Mouse (Mus musculus) embryonic facial prominence, embryonic 14.5 days (tissue): ENCODE results near the gene Fn3krp. TPM values are rescaled to one million over a fixed set of nuclear protein-coding genes. Genes with fewer than 3 reads are reported as not detected.

Experiments
- ATAC-seq: fragments of 200-750 bp; cut with Nextera tagmentation; 2 replicates; pipeline ENCODE4 v1.8.0; 2017; ENCODE audit warnings: low read depth, moderate number of reproducible peaks, moderate TSS enrichment
- DNase-seq: peaks from one replicate; pipeline ENCODE4 v3.0.0-alpha.2; 2015; ENCODE audit warnings: low spot score
- H3K27ac ChIP-seq: fragments of 300-500 bp; sonication (generic); replicated peaks from 2 replicates; pipeline ENCODE4 v1.5.1; 2014; ENCODE audit warnings: low read depth, mild to moderate bottlenecking, low read length, moderate library complexity
- H3K27me3 ChIP-seq: fragments of 300-500 bp; sonication (generic); replicated peaks from 2 replicates; pipeline ENCODE4 v1.6.1; 2014; ENCODE audit warnings: low read length; ENCODE audit not compliant: control insufficient read depth, insufficient read depth
- H3K36me3 ChIP-seq: fragments of 300-500 bp; sonication (generic); 2 replicates; pipeline ENCODE4 v1.6.1; 2014; ENCODE audit warnings: low read length, mixed read lengths; ENCODE audit not compliant: control insufficient read depth, insufficient read depth
- H3K4me1 ChIP-seq: fragments of 300-500 bp; sonication (generic); 2 replicates; pipeline ENCODE4 v1.6.1; 2014; ENCODE audit warnings: antibody characterized with exemption, low read length; ENCODE audit not compliant: control insufficient read depth, insufficient read depth
- H3K4me2 ChIP-seq: fragments of 300-500 bp; sonication (generic); 2 replicates; pipeline ENCODE4 v1.6.1; 2014; ENCODE audit warnings: low read depth, mild to moderate bottlenecking, low read length, moderate library complexity, mixed read lengths
- H3K4me3 ChIP-seq: fragments of 300-500 bp; sonication (generic); 2 replicates; pipeline ENCODE4 v1.5.1; 2014; ENCODE audit warnings: low read depth, mild to moderate bottlenecking, low read length
- H3K9ac ChIP-seq: fragments of 300-500 bp; sonication (generic); 2 replicates; pipeline ENCODE4 v1.6.1; 2014; ENCODE audit warnings: low read depth, mild to moderate bottlenecking, low read length, moderate library complexity, mixed read lengths
- H3K9me3 ChIP-seq: fragments of 300-500 bp; sonication (generic); 2 replicates; pipeline ENCODE4 v1.6.1; 2016; ENCODE audit warnings: low read length; ENCODE audit not compliant: control insufficient read depth
- WGBS: fragments of 180-500 bp; shearing (Covaris S2); extraction: QIAGEN DNeasy Blood & Tissue Kit; methylation state at CpG from one replicate; pipeline ENCODE4 v1.1.7; 2014; 5-methylcytosine and 5-hydroxymethylcytosine counted together
- microRNA-seq: library from miRNA; unstranded; fragments of <30 nt; microRNA quantifications from one replicate; pipeline ENCODE4, GENCODE M21; 2016; ENCODE audit warnings: borderline number of aligned reads
- polyA plus RNA-seq: library from polyadenylated mRNA; unstranded; fragments of >200 nt; fragmentation: Nextera tagmentation; extraction: Ambion mirVana; gene quantifications from 2 replicates; pipeline ENCODE4 v1.2.1, GENCODE M21; 2014

Gene Fn3krp
- polyA plus RNA-seq, 1 experiment from 2014 or later: 6.6 TPM

DNA sequence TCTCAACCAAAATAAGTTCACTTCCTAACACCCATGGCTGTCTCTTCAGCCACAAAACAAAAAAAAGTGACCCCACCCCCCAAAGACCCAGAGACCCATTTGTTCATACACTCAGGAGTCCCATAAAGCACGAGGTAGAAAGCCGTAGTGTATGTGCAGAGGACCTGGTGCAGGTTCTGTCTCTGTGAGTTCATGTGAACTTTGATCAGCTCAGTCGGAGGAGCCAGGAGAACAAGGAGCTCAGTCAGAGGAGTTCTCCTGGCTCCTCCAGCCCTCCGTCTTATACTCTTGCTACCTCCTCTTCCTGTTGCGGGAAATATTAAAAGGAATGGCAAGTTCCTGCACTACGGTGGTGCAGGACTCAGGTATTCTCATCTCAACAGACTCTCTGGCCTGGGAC, 46.2 kb downstream of the Fn3krp start:
- no peak for ATAC-seq
- WGBS: 95% methylated on average over 6 of the region's 6 CpGs

DNA sequence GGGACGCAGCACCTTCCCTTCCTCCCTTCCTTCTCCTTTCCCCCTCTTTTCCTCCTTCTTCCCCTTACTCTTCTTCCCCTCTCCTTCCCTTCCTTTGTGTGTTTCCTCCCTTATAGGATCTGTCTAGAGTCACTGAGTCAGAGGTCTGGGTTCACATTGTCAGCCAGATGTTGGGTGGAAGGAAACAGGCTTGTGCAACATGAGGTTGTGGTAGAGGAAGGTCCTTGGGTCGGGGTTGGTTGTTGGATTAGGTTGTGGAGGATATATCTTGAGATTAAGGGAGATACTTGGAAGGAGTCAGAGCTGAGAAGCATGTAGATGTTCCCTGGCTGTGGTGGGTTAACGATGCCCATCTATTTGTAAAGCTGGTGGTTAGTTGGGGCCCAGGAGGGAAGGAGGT, 53.6 kb downstream of the Fn3krp start:
- peaks cover 30% of the 10 kb centered on the region; the same call in 1 of the 2 replicates for H3K36me3 ChIP-seq
- H3K4me2 ChIP-seq: no peak overlapping the region
- no peak overlapping the region for H3K9ac ChIP-seq
- H3K27me3 ChIP-seq: no peaks in the 10 kb centered on the region
- ATAC-seq: no peak
- no peak overlapping the region for H3K27ac ChIP-seq
- H3K4me1 ChIP-seq: no peaks in the 10 kb centered on the region
- DNase-seq: no peak
- no peaks in the 10 kb centered on the region for H3K9me3 ChIP-seq
- WGBS: 86% methylated on average over 3 of the region's 3 CpGs
- H3K4me3 ChIP-seq: no peak overlapping the region

More for the DNA sequence above, 46.2 kb downstream of the Fn3krp start:
- no peaks in the 10 kb centered on the region for H3K9me3 ChIP-seq
- H3K27me3 ChIP-seq: no peaks in the 10 kb centered on the region
- H3K4me2 ChIP-seq: no peak overlapping the region
- no peak overlapping the region for H3K27ac ChIP-seq
- H3K4me3 ChIP-seq: no peak overlapping the region
- H3K4me1 ChIP-seq: no peaks in the 10 kb centered on the region
- H3K9ac ChIP-seq: no peak overlapping the region
- peaks cover 55% of the 10 kb centered on the region for H3K36me3 ChIP-seq
- no peak for DNase-seq

DNA sequence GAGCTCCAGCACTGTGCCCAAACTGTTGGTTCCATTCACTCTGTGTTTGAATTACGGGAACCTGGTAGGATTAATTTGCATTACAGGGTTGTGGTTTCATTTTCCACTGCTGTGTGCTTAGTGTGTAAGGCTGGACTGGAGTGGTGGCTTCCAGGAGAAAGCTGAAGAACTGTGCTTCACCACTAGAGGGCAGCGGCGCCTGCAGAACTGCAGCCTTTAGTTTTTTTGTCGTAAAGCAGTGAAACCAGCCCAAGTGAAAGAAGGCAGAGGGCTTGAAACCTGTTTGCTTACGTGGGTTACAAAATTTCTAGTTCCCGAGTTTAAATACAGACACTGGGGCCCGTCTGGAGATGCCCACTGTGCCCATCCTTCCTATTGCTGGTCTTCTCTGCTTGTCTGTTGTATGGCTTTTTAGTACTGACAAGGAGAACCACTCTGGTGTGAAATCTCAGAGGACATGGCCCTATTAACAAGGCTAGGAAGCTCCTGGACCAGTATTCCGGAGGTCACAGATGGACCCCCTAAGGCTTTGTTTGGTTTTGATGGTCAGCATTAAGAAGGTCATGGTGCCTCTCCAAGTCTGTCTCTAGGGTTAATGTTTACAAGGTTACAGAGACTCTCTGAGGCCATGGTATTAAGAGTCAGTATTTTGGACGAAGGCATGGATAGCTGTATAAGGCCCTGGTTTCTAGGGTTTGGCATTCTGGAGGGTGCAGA, 54.7 kb downstream of the Fn3krp start:
- Histone ChIP-seq H3K36me3 (peaks cover 25% of the 10 kb centered on the region; the same call in 1 of the 2 replicates), H3K27me3 (no peaks in the 10 kb centered on the region), H3K9me3 (no peaks in the 10 kb centered on the region), H3K4me1 (no peaks in the 10 kb centered on the region), H3K9ac (no peak overlapping the region), H3K27ac (no peak overlapping the region), H3K4me3 (no peak overlapping the region), H3K4me2 (no peak overlapping the region)
- ATAC-seq: 0 out of 2 replicates have a peak, but pooled peaks have one; percentile 34
- WGBS: 38% methylated on average over 9 of the region's 9 CpGs
- DNase-seq: peak; percentile 80

DNA sequence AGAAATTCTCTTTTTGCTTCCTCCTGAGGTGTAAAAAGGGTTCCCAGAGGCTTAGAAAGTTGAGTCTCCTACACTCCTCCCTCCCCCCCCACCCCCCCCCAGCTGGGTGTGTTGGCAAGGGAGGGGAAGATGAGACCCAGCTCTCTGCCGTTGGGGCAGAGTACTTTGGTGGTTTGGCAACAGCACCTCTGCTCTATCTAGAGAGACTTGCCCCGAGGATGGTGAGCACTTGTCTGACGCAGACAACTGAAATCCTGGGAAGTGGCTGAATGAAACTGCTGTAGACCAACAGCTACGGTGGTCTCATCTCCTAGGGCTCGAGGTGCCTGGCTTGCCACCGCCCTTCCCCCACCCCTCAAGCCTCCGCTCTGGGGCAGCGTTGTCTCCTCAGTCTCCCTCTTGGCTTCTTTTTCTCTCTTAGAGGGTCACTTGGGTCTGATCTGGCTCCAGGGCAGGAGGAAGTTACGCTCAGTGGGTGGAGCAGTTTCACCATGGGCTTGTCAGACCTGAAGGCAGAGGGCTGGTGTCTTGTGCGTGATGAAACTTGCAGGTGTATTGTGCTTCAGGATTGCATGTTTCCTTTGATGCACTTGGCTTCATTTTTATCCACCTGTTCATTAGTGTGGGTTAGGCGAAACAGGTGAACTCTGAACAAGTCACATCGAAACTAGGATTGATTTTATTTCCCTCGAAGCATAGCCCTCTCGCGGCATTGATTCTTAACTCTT, 58.4 kb downstream of the Fn3krp start:
- Histone ChIP-seq H3K9ac (no peak overlapping the region), H3K4me1 (no peaks in the 10 kb centered on the region), H3K4me3 (no peak overlapping the region), H3K4me2 (no peak overlapping the region), H3K36me3 (peaks cover 25% of the 10 kb centered on the region; the same call in 1 of the 2 replicates), H3K9me3 (no peaks in the 10 kb centered on the region), H3K27ac (peak overlapping the region; percentile 45; the same call in 1 of the 2 replicates), H3K27me3 (no peaks in the 10 kb centered on the region)
- ATAC-seq: no peak
- WGBS: 75% methylated on average over 15 of the region's 15 CpGs
- DNase-seq: peak; percentile 58

Small RNA genes within 50 kb of the gene (microRNA-seq; reads per million reads assigned to microRNA genes)
- not detected for gene Mir7236

Other genes starting within 250 kb of the Fn3krp start
- gene Hexdc, start 217.0 kb upstream of the Fn3krp start, polyA plus RNA-seq: 7.3 and 9.0 TPM in 2 replicates
- gene Ogfod3, start 216.7 kb upstream of the Fn3krp start, polyA plus RNA-seq: 23.4 and 25.4 TPM in 2 replicates
- gene Cybc1, start 192.1 kb upstream of the Fn3krp start, polyA plus RNA-seq: 40.0 and 42.3 TPM in 2 replicates
- gene Narf, start 184.1 kb upstream of the Fn3krp start, polyA plus RNA-seq: 42.1 and 43.8 TPM in 2 replicates
- gene Foxk2, start 161.4 kb upstream of the Fn3krp start, polyA plus RNA-seq: 9.9 and 10.2 TPM in 2 replicates
- 108 and 111 TPM in 2 replicates for gene Wdr45b, start 67.0 kb upstream of the Fn3krp start, polyA plus RNA-seq
- 34.7 and 43.7 TPM in 2 replicates for gene Rab40b, start 33.1 kb upstream of the Fn3krp start, polyA plus RNA-seq
- gene Fn3k, start 13.5 kb downstream of the Fn3krp start, polyA plus RNA-seq: 2.4 and 3.7 TPM in 2 replicates
- 38.8 and 40.3 TPM in 2 replicates for gene Tbcd, start 30.5 kb downstream of the Fn3krp start, polyA plus RNA-seq
- 9.9 and 12.4 TPM in 2 replicates for gene Zfp750, start 97.9 kb downstream of the Fn3krp start, polyA plus RNA-seq